Mouse (Mus musculus): ENCODE measurements around the gene Phf3. TPM values are rescaled to one million over a fixed set of nuclear protein-coding genes. Genes with fewer than 3 reads are reported as not detected.

Gene Phf3
- polyA plus RNA-seq, 1 experiment from 2014 or later, result 42.4 TPM

- Histone ChIP-seq H3K27me3 (ENCODE audit: control insufficient read depth, insufficient read depth, low read length) (no peaks in the 10 kb centered on the region), H3K9me3 (ENCODE audit: control insufficient read depth, low read length) (no peaks in the 10 kb centered on the region), H3K4me3 (ENCODE audit: low read depth, low read length) (no peak overlapping the region), H3K4me2 (ENCODE audit: low read depth) (no peak overlapping the region), H3K9ac (ENCODE audit: low read length) (no peak overlapping the region), H3K36me3 (ENCODE audit: control insufficient read depth, insufficient read depth, low read length) (no peaks in the 10 kb centered on the region), H3K4me1 (ENCODE audit: control insufficient read depth, insufficient read depth, low read length) (no peaks in the 10 kb centered on the region), H3K27ac (ENCODE audit: low read depth, low read length) (no peak overlapping the region)
- WGBS, result 81% methylated on average over 3 of the region's 3 CpGs
- ATAC-seq (ENCODE audit: insufficient read depth, low FRiP score, low TSS enrichment), result no peak
- no peak for DNase-seq (ENCODE audit: low spot score)
Measured at GRCm38 (mm10) chr1:30849955-30850354, 23.8 kb downstream of the Phf3 start.

GRCm38 (mm10) chr1:30847706-30848105, 26.0 kb downstream of the Phf3 start:
- DNase-seq (ENCODE audit: low spot score), result no peak
- Histone ChIP-seq H3K4me2 (ENCODE audit: low read depth) (no peak overlapping the region), H3K27ac (ENCODE audit: low read depth, low read length) (no peak overlapping the region), H3K4me1 (ENCODE audit: control insufficient read depth, insufficient read depth, low read length) (no peaks in the 10 kb centered on the region), H3K36me3 (ENCODE audit: control insufficient read depth, insufficient read depth, low read length) (no peaks in the 10 kb centered on the region), H3K9me3 (ENCODE audit: control insufficient read depth, low read length) (no peaks in the 10 kb centered on the region), H3K4me3 (ENCODE audit: low read depth, low read length) (no peak overlapping the region), H3K9ac (ENCODE audit: low read length) (no peak overlapping the region), H3K27me3 (ENCODE audit: control insufficient read depth, insufficient read depth, low read length) (no peaks in the 10 kb centered on the region)
- no peak for ATAC-seq (ENCODE audit: insufficient read depth, low FRiP score, low TSS enrichment)
- WGBS, result 73% methylated on average over 1 of the region's 1 CpGs

GRCm38 (mm10) chr1:30839662-30840061, 34.1 kb downstream of the Phf3 start:
- H3K27me3 ChIP-seq (ENCODE audit: control insufficient read depth, insufficient read depth, low read length), result no peaks in the 10 kb centered on the region
- no peak for ATAC-seq (ENCODE audit: insufficient read depth, low FRiP score, low TSS enrichment)
- H3K4me3 ChIP-seq (ENCODE audit: low read depth, low read length), result no peak overlapping the region
- 86% methylated on average over 3 of the region's 3 CpGs for WGBS
- no peak overlapping the region for H3K4me2 ChIP-seq (ENCODE audit: low read depth)
- no peaks in the 10 kb centered on the region; the same call in 1 of the 2 replicates for H3K36me3 ChIP-seq (ENCODE audit: control insufficient read depth, insufficient read depth, low read length)
- no peak overlapping the region for H3K27ac ChIP-seq (ENCODE audit: low read depth, low read length)
- H3K4me1 ChIP-seq (ENCODE audit: control insufficient read depth, insufficient read depth, low read length), result no peaks in the 10 kb centered on the region
- no peak for DNase-seq (ENCODE audit: low spot score)
- no peak overlapping the region for H3K9ac ChIP-seq (ENCODE audit: low read length)
- H3K9me3 ChIP-seq (ENCODE audit: control insufficient read depth, low read length), result no peaks in the 10 kb centered on the region

GRCm38 (mm10) chr1:30835512-30835911, 38.2 kb downstream of the Phf3 start:
- H3K4me2 ChIP-seq (ENCODE audit: low read depth), result no peak overlapping the region
- no peaks in the 10 kb centered on the region for H3K27me3 ChIP-seq (ENCODE audit: control insufficient read depth, insufficient read depth, low read length)
- no peaks in the 10 kb centered on the region for H3K4me1 ChIP-seq (ENCODE audit: control insufficient read depth, insufficient read depth, low read length)
- H3K9ac ChIP-seq (ENCODE audit: low read length), result no peak overlapping the region
- no peak overlapping the region for H3K27ac ChIP-seq (ENCODE audit: low read depth, low read length)
- no peak overlapping the region for H3K4me3 ChIP-seq (ENCODE audit: low read depth, low read length)
- no peak for DNase-seq (ENCODE audit: low spot score)
- no peaks in the 10 kb centered on the region for H3K9me3 ChIP-seq (ENCODE audit: control insufficient read depth, low read length)
- H3K36me3 ChIP-seq (ENCODE audit: control insufficient read depth, insufficient read depth, low read length), result no peaks in the 10 kb centered on the region; the same call in 1 of the 2 replicates
- 97% methylated on average over 6 of the region's 6 CpGs for WGBS
- ATAC-seq (ENCODE audit: insufficient read depth, low FRiP score, low TSS enrichment), result no peak

GRCm38 (mm10) chr1:30832778-30833177, 40.9 kb downstream of the Phf3 start:
- WGBS, result 91% methylated on average over 4 of the region's 4 CpGs
- H3K4me3 ChIP-seq (ENCODE audit: low read depth, low read length), result no peak overlapping the region
- H3K36me3 ChIP-seq (ENCODE audit: control insufficient read depth, insufficient read depth, low read length), result no peaks in the 10 kb centered on the region; the same call in 1 of the 2 replicates
- H3K27me3 ChIP-seq (ENCODE audit: control insufficient read depth, insufficient read depth, low read length), result no peaks in the 10 kb centered on the region
- no peak for DNase-seq (ENCODE audit: low spot score)
- H3K4me1 ChIP-seq (ENCODE audit: control insufficient read depth, insufficient read depth, low read length), result no peaks in the 10 kb centered on the region
- no peak overlapping the region for H3K9ac ChIP-seq (ENCODE audit: low read length)
- H3K27ac ChIP-seq (ENCODE audit: low read depth, low read length), result no peak overlapping the region
- ATAC-seq (ENCODE audit: insufficient read depth, low FRiP score, low TSS enrichment), result no peak
- no peaks in the 10 kb centered on the region for H3K9me3 ChIP-seq (ENCODE audit: control insufficient read depth, low read length)
- no peak overlapping the region for H3K4me2 ChIP-seq (ENCODE audit: low read depth)

- H3K27ac ChIP-seq (ENCODE audit: low read depth, low read length), result no peak overlapping the region
- H3K36me3 ChIP-seq (ENCODE audit: control insufficient read depth, insufficient read depth, low read length), result peaks cover 2% of the 10 kb centered on the region
- H3K4me3 ChIP-seq (ENCODE audit: low read depth, low read length), result no peak overlapping the region
- H3K9me3 ChIP-seq (ENCODE audit: control insufficient read depth, low read length), result no peaks in the 10 kb centered on the region
- no peaks in the 10 kb centered on the region for H3K27me3 ChIP-seq (ENCODE audit: control insufficient read depth, insufficient read depth, low read length)
- no peaks in the 10 kb centered on the region for H3K4me1 ChIP-seq (ENCODE audit: control insufficient read depth, insufficient read depth, low read length)
- no peak overlapping the region for H3K9ac ChIP-seq (ENCODE audit: low read length)
- 89% methylated on average over 6 of the region's 6 CpGs for WGBS
- ATAC-seq (ENCODE audit: insufficient read depth, low FRiP score, low TSS enrichment) (no peak), DNase-seq (ENCODE audit: low spot score) (no peak)
- no peak overlapping the region for H3K4me2 ChIP-seq (ENCODE audit: low read depth)
Measured at GRCm38 (mm10) chr1:30819414-30819813, 54.3 kb downstream of the Phf3 start.

GRCm38 (mm10) chr1:30815609-30816008, 58.1 kb downstream of the Phf3 start:
- Histone ChIP-seq H3K27ac (ENCODE audit: low read depth, low read length) (no peak overlapping the region), H3K36me3 (ENCODE audit: control insufficient read depth, insufficient read depth, low read length) (peaks cover 6% of the 10 kb centered on the region; the same call in 1 of the 2 replicates), H3K9me3 (ENCODE audit: control insufficient read depth, low read length) (no peaks in the 10 kb centered on the region), H3K4me3 (ENCODE audit: low read depth, low read length) (no peak overlapping the region), H3K27me3 (ENCODE audit: control insufficient read depth, insufficient read depth, low read length) (no peaks in the 10 kb centered on the region), H3K4me2 (ENCODE audit: low read depth) (no peak overlapping the region), H3K9ac (ENCODE audit: low read length) (no peak overlapping the region), H3K4me1 (ENCODE audit: control insufficient read depth, insufficient read depth, low read length) (no peaks in the 10 kb centered on the region)
- ATAC-seq (ENCODE audit: insufficient read depth, low FRiP score, low TSS enrichment) (no peak), DNase-seq (ENCODE audit: low spot score) (no peak)
- 93% methylated on average over 1 of the region's 1 CpGs for WGBS

- Histone ChIP-seq H3K4me2 (ENCODE audit: low read depth) (no peak overlapping the region), H3K27me3 (ENCODE audit: control insufficient read depth, insufficient read depth, low read length) (no peaks in the 10 kb centered on the region), H3K4me1 (ENCODE audit: control insufficient read depth, insufficient read depth, low read length) (no peaks in the 10 kb centered on the region), H3K27ac (ENCODE audit: low read depth, low read length) (no peak overlapping the region), H3K36me3 (ENCODE audit: control insufficient read depth, insufficient read depth, low read length) (peaks cover 6% of the 10 kb centered on the region; the same call in 1 of the 2 replicates), H3K4me3 (ENCODE audit: low read depth, low read length) (no peak overlapping the region), H3K9ac (ENCODE audit: low read length) (no peak overlapping the region), H3K9me3 (ENCODE audit: control insufficient read depth, low read length) (no peaks in the 10 kb centered on the region)
- DNase-seq (ENCODE audit: low spot score) (no peak), ATAC-seq (ENCODE audit: insufficient read depth, low FRiP score, low TSS enrichment) (no peak)
- 87% methylated on average over 2 of the region's 2 CpGs for WGBS
Measured at GRCm38 (mm10) chr1:30814987-30815386, 58.7 kb downstream of the Phf3 start.

- Histone ChIP-seq H3K9ac (ENCODE audit: low read length) (no peak overlapping the region), H3K4me3 (ENCODE audit: low read depth, low read length) (no peak overlapping the region), H3K4me2 (ENCODE audit: low read depth) (no peak overlapping the region), H3K9me3 (ENCODE audit: control insufficient read depth, low read length) (no peaks in the 10 kb centered on the region), H3K4me1 (ENCODE audit: control insufficient read depth, insufficient read depth, low read length) (no peaks in the 10 kb centered on the region), H3K36me3 (ENCODE audit: control insufficient read depth, insufficient read depth, low read length) (peaks cover 16% of the 10 kb centered on the region), H3K27me3 (ENCODE audit: control insufficient read depth, insufficient read depth, low read length) (no peaks in the 10 kb centered on the region), H3K27ac (ENCODE audit: low read depth, low read length) (no peak overlapping the region)
- WGBS, result 87% methylated on average over 10 of the region's 10 CpGs
- ATAC-seq (ENCODE audit: insufficient read depth, low FRiP score, low TSS enrichment) (no peak), DNase-seq (ENCODE audit: low spot score) (no peak)
Measured at GRCm38 (mm10) chr1:30808101-30808699, 65.5 kb downstream of the Phf3 start.
